Mouse (Mus musculus) liver, embryonic 14.5 days (tissue): Measurements from ENCODE around the gene Gm48552.

Experiments used
- CTCF ChIP-seq: IDR thresholded peaks from 2 replicates; pipeline ENCODE4 v1.5.1; 2016; ENCODE audit warnings: antibody characterized with exemption, low read depth, control low read depth
- EP300 ChIP-seq: IDR thresholded peaks from 2 replicates; pipeline ENCODE4 v1.6.1; 2016; ENCODE audit warnings: antibody characterized with exemption, low read depth

GRCm38 (mm10) chr10:81344421-81345161, 44.2 kb upstream of the Gm48552 start:
- TF ChIP-seq CTCF, result peak; percentile 47
- TF ChIP-seq EP300, result no peak
